Mouse (Mus musculus): ENCODE data around the gene Lyrm9. TPM values are rescaled to one million over a fixed set of nuclear protein-coding genes. Genes with fewer than 3 reads are reported as not detected.

Lyrm9 gene
- 10 to 100 TPM in 1 of 2 experiments, 1 to 10 TPM in 1; 8.1 to 14.0 TPM for total RNA-seq (2021)
- long read RNA-seq, experiment 1, full-length matches to known transcripts = 6 of 6 reads
- long read RNA-seq, experiment 1, partial matches to known transcripts = 0 of 6 reads
- long read RNA-seq, experiment 1, other reads (novel, unspliced or antisense) = 0 of 6 reads
- long read RNA-seq, experiment 2, full-length matches to known transcripts = 11 of 13 reads
- long read RNA-seq, experiment 2, partial matches to known transcripts = 1 of 13 reads
- long read RNA-seq, experiment 2, other reads (novel, unspliced or antisense) = 1 of 13 reads

DNA sequence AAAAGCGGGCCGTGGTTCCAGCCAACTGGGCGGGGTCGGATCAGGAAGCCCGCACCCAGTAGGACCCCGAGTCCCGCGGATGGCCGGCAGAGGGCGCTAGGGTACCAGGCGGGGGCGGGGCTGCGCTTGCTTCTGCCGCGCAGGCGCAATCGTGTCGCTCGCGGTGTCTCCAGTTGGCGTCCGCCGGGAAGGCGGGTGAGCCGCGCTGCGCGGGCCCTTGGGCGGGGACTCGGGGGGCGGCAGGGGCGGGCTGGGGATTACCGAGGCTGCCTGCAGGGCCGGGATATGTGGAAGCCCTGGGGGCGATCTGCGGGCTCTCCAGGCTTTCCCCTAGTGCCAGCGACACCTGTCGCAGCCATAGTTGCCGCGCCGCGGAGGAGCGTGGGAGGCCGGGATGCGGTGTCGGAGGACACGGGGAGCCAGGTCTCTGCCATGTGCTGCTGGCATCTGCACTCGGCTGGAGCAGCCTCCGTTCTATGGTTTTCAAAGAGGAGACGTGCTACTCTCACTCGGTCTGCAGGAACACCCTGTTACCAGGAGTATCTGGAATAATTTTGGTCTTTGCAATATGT lies at the start of gene Lyrm9:
Lyrm9 (plus strand) TSS at position 143 of the 572 bp plus-strand sequence.
- DNase-seq (ENCODE audit: low spot score in 2 of 2) = peak; percentile 97

DNA sequence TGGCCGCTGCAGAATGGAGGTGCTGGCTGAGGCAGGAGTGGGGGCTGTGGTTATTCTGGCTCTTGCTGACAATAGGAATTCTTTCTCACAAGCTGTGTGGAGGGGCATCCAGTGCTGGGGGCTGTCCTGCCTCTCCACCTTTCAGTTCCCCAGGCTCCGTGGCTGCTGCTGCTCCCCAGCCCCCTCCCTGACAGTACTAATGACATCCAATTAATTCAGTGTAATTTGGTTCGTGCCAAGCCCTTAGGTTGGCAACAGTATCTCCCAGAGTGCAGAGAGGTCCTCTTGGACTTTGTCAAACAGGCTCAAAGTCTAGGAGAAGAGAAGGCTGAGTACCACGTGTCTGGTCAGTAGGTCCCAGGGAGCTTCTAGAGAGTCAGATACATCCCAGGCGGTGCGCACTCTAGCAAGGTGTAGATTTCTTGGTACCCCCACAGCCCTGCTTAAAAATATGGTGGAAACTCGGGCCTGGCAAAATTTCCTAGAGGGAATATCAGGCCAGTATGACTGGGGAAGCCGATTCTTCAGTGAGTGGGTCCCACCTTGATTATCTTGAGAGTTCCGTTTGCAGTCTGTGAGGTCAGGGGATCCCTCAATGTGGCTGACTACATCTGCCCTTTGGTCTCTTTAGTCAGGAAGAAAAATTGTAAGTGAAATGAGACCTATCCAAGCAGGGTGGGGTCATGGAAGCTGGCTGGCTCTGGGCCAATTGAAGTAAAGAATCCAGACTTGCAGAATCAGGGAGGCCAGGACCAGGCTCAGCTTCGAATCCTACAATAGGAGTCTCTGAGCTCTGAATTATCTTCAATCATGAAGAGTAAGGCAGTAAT lies 48.3 kb upstream of the Lyrm9 start:
- DNase-seq (ENCODE audit: low spot score in 2 of 2) = no peak

DNA sequence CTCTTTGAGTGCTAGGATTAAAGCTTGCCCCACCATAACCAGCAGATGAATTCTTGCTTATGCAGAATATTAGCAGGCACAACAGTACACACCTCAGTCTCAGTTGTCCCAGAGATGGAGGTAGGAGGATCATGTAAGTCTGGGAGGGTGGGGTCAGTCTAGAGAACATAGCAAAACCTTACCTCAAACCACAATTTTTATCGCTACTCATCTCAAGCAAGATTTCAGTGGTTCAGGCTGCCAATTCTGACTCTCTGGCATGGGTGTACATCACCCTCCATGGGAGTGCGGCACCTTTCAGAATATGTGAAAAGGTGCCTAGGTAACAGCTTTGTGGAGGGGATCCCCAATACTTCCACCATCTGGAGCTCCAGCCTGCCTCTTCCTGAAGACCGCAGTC lies 46.4 kb upstream of the Lyrm9 start:
- no peak for DNase-seq (ENCODE audit: low spot score in 2 of 2)

DNA sequence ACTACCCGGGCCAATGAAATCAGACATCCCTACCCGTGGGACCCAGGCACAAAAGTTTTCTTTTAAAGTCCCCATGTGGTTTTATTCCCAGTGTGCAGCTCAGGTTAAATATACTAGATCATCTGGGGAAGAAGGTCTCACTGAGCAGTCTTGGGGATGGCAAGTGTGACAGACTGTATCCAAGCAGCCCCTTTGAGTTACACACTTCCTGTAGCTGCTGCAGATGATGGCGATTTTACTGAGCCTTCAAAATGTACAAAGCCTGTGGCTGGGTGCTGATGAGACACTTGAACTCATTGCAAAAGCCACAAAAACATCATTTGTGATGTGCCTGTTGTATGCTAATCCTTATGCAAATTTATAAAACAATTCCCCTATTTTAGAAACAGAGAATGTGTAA lies 45.8 kb upstream of the Lyrm9 start:
- DNase-seq (ENCODE audit: low spot score in 2 of 2) = no peak

DNA sequence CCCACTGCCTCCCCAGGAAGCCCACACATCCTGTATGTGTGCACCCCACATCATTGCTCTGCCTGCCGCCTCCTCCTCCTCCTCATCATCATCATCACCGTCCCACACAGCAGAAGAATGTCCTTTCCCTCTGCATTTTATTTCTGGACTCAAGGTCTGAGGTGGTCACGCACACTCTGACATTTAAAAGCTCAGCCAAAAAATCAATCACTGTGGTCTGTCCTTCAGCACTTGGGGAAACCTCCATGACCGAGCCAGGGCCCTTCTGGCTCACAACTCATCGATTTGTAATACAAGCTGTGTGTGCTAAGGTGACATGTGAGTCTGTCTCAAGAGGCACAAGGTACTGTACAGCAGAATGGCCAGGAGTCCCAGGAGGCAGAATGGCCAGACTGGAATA lies 44.1 kb upstream of the Lyrm9 start:
- no peak for DNase-seq (ENCODE audit: low spot score in 2 of 2)

DNA sequence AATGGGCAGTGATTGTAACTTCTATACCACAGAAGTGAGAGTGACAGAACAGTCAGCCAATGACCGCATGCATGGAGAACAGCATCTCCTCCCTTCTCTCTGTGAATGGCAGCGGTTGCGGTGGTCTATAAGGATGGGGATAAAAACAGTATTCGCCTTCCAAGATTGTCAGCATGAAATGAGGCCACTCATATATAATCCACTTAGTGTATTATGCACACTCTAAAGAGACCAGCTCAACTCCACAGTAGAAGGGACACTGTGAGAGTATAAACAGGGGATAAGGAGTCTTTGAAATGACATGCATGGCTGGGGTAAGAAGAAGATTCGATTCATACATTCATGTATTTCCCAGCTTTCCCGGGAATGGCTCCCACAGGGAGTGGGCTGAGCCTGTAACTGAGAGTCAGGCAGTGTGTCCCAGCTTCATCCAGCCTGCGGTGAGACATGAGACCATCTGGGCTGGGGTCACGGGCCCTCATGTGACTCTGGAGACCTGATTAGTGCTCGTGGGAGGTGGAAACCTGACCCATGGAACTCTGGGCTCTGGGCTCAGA lies 43.5 kb upstream of the Lyrm9 start:
- DNase-seq (ENCODE audit: low spot score in 2 of 2) = no peak

DNA sequence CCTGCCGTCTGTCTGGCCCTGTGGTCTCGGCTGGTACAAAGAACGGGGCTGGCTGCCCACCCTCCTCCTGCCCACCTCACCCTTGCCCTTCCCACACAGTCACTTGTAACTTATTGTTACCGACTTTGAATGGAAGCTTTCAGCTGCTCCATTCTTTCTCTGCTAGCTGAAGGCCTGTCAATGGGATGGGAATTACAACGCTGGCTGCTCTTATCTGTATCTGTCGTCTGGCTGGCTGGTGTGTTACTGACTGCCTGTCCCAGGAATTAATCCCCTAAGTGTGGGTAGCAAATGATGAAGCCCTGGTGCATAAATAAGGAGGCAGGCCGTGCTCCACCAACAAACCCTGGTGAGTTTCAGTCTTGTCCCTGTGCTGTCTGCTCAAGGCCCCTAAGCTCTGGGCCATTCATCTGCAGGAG lies 40.4 kb upstream of the Lyrm9 start:
- DNase-seq (ENCODE audit: low spot score in 2 of 2) = no peak

DNA sequence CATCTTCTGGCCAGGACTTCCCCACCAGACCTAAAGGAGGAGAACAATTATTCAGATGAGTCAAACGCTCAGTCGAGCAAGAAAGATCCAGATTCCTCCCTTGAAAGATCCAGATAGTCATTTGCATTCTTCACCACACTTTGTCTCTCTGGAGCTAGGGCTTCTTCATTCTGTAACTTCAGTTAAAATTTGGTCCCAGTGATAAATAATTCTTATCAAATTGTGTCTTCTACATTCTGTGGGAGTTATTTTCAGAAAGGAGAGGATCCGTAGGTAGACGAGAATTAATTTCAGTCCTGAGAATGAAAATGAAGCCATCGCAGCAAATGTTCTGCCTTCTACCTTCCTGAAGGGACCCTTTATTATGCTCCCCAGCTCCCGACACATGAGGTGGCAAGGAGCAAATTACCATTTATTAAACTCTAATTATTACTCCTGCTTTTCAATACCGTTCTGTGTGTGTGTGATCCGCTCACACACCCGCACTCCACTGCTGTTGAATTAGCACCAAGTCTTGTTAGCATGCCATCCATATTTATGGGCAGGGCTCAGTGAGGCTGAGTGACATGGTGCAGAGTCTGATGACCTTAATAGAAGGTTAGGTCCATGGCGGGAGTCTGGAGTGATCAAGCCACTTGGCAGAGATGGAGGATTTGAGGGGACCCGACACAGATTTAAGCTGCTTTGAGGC lies 36.9 kb upstream of the Lyrm9 start:
- no peak for DNase-seq (ENCODE audit: low spot score in 2 of 2)

DNA sequence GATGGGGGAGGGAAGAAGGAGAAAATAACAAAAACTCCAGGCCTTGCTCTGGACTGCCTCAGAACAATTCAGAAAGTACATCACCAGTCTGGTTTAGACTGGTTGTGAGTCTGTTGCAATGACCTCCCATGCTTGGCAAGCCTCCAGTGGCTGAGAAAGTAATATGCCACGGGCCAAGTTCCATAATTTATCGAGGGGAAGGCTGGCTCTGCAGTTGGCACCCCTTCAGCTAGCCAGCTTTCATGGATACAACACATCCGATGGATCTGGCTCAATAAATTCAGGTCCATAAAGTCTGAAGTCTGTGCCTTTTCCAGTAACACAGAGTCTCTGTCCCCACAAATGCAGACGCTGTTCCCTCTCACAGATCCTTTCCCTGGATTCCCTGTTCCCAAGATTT lies 34.8 kb upstream of the Lyrm9 start:
- DNase-seq (ENCODE audit: low spot score in 2 of 2) = peak; percentile 22 to 35

DNA sequence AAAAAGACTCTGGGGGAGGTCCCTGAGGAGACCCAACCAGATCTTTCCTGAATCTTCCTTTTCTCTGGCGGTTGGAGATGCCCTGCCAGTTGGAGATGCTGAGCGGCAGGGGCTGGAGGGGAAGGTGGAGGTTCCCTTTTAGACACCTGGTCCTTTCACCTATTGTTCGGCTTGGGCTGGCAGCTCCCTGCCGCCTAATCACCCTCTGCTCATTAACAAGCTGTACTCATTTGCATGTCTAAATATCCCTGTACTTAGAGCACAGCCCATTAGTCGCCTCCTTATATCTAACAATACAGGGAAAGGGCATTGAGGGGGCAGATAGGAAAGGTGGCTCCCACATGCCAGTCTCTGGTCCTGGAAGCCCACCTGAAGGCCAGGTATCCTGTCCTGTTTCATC lies 34.3 kb upstream of the Lyrm9 start:
- DNase-seq (ENCODE audit: low spot score in 2 of 2) = no peak

DNA sequence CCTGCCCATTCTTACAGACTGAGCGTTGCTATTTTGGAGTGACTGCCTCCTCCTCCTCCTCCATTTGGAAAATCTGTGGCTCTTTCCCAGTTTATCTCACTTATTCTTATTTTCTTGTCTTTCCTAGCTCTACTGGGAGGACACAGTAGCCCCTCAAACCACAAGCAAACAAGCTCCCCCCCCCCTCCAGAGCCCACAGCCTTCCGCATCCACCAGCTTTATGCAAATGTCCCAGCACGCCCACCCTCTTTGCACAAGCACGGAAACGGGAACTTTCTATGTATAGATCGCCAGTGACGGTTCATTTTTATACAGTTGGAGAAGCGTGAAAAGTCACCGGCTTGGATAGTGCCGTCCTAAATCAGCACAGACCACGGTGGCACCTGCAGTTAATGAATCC lies 33.9 kb upstream of the Lyrm9 start:
- no peak for DNase-seq (ENCODE audit: low spot score in 2 of 2)

DNA sequence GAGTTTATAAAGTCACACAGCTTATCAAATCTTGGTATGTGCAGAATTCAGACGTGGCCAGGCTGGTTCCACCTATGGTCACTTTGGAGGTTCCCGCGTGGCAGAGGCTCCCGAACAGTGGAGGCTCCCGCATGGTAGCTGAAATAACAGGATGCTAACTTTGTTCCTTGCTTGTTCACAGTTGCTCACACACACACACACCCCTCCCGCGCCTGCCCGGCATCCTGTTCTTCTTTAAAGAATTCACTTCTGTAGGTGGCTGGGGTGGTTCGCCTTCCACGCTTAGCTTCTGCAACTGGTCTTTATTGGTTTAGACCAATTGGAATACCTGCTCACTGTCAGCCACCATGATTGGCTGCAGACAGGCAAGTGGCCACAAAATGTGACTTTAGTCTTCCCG lies 33.3 kb upstream of the Lyrm9 start:
- no peak for DNase-seq (ENCODE audit: low spot score in 2 of 2)

DNA sequence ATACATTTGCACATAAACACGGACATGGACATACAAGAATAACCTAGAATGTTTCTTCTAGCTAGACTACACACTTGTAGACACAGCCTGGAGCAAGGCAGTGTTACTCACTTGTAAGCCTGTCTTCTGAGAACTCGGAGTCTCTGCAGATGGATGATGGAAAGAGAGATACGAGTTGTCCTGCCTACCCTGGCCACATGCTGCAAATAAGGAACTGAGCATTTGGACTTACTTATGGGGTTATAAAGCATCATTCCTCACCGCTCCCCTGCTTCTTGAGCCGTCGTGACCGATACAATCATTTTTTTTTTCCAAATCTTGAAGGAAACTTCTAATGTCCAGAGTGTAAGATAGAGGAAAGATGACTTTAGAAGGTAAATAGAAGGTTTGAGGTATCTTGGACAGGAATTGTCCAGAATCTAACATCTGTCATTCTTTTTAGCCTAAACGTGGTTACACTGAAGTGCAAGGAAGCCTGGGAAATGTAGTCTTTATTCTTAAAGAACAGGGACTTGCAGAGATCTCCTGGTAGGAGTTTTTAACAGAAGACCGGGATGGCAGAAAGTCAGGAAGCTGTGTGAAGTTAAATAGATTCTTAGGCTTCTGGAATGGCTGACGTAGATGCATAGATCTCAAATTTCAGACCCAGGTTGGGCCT lies 30.2 kb upstream of the Lyrm9 start:
- DNase-seq (ENCODE audit: low spot score in 2 of 2) = no peak

DNA sequence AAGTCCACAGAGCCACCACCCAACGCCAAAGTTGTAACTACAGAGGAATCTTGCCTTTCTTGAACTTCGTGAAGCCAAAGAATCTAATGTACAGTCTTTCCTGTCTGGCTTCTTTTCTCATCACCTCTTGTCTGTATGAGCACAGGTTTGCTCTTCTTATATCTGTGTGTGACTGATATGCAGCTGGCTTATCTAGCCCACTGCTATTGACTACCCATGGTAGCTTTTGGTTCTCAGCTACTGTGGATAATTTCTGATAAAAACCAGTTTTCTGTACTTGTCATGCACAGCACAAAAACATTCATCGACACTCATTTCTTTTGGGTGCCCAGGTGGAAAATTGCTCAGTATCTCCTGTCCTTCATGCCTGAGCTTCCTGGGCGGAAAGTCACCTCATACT lies 25.3 kb upstream of the Lyrm9 start:
- no peak for DNase-seq (ENCODE audit: low spot score in 2 of 2)

DNA sequence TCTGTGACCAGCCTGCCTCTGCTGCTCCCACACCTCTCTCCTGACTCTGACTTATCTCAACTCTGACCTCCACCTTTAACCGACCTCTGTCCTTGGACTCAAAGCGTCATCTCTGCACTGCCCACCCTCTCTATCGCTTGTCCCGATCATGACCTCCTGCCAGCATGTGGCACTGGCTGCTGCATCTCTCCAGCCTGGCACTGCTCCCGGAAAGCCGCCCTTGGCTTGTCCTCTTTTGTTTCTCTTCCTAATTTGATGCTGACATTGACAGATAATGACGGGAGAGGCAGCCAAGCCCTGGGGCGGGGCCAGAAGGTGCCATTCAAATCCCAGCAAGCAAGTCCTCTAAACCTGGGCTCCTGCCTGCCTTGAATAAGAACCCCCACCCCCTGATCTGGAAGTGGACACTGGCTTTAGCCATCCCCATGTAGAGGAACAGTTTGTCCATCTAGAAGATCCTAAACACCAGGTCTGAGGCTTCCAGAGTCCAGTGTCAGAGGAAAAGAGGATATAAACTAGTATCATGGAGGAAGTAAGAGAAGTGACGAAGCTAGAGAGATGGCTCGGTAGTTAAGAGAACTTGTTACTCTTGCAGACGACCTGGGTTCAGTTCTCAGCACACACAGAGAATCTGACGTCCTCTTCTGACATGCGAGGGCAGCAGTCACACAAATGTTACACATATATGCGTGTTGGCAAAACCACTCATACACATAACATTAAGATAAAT lies 22.6 kb upstream of the Lyrm9 start:
- peak in 1 of 2 experiments; percentile 21 for DNase-seq (ENCODE audit: low spot score in 2 of 2)

DNA sequence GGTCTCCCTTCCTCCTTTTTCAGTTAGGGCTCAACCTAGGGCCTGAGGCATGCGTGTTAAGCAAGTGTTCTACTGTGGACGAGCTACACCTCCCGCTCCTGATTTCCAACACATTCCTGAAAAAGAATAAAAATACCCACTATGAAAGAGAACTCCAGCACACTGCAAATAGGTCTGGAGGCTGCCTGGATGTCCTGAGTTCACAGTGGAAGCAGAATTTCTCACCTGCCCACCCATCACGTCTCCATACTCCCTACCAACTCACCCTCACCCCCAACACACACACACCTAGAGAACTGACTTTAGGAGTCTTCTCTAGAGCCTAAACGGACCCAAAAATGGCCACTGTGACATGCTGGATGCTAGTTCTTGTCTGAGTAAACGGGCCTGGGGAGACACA lies 21.8 kb upstream of the Lyrm9 start:
- DNase-seq (ENCODE audit: low spot score in 2 of 2) = no peak

DNA sequence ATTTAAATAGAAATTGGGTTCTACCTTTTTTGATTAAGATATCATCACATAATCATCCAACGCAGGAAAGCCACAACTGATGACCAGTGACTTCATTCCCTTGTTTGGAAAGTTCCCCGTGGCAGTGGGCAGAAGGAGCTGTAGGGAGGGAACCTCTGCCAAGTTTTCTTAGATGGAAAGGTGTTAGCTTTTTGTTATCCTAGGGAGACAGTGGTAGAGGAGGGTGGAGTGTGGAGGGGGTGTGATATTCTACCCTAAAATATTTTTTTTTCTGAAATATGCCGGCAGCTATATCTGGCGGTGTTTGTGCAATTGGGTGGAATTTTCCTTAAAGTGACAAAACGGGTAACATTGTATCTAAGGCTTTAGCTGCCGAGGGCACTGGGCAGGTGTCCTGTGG lies 21.2 kb upstream of the Lyrm9 start:
- no peak for DNase-seq (ENCODE audit: low spot score in 2 of 2)

DNA sequence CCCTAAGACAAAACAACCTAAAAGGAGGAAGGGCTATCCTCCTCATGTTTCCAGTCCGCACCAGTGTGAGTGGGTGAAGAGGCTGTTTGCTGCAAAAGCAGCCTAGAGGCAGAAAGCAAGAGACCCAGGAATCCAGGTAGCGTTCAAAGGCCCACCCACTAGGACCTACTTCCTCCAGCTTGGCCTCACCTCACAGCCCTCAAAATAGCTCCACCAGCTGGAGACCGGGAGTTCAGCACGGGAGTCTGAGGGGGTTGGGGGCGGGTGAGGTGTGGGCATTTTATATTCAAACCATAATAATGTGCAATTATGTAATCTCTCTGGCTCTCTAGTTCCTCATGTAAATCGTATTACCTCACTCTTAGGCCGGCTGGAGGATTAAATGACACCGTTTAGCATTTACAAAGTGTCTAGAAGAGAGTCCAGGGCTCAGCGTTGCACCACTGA lies 20.7 kb upstream of the Lyrm9 start:
- DNase-seq (ENCODE audit: low spot score in 2 of 2) = no peak

DNA sequence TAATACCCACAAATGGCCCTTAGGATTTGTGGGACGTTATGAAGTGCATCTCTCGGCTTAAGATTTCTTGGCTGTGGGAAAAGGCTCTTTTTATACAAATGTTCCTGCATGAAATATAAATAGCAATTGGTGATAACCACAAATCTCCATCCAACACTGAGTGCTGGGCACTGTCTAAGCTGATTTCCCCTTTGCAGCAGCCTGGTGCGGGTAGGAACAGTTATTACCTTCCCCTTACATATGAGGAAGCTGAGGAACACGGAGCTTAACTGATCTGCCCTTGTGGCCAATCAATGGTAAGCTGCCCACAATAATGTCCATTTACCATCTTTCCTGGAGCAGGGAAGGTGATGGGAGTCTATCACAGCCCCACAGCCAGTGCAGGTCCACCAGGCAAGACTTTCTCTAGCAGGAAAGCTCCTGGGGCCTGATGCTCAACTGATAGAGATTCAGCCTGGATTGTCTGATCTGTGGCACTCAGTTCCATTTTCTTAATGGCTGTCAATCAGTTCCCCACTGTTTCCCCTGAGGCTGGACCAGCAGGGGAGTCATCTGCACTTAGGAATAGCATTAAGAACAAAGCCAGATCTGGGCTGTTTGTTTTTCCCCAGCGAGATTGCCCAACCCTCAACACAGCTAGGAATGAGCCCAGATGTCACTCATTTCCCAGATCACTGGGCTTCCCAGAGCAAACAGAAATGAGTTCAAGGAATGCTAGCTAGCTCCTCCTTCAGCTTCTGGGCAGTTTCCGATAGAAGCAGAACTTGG lies 18.9 kb upstream of the Lyrm9 start:
- no peak for DNase-seq (ENCODE audit: low spot score in 2 of 2)

All from gastrocnemius, postnatal 4 days (tissue).